Mouse (Mus musculus) neural tube, embryonic 13.5 days (tissue): ENCODE results near the gene 4922502D21Rik. TPM values are rescaled to one million over a fixed set of nuclear protein-coding genes. Genes with fewer than 3 reads are reported as not detected.

ENCODE experiments used
- ATAC-seq: fragments of 200-750 bp; cut with Nextera tagmentation; 2 replicates; pipeline ENCODE4 v1.8.0; 2017; ENCODE audit warnings: low read depth, mild to moderate bottlenecking, moderate TSS enrichment, moderate library complexity
- H3K27ac ChIP-seq: fragments of 300-500 bp; sonication (generic); replicated peaks from 2 replicates; pipeline ENCODE4 v1.5.1; 2015; ENCODE audit warnings: moderate library complexity, mild to moderate bottlenecking, inconsistent platforms
- H3K27me3 ChIP-seq: fragments of 300-500 bp; sonication (generic); 2 replicates; pipeline ENCODE4 v1.6.1; 2015; ENCODE audit warnings: mild to moderate bottlenecking, inconsistent platforms
- H3K36me3 ChIP-seq: fragments of 300-500 bp; sonication (generic); 2 replicates; pipeline ENCODE4 v1.6.1; 2015; ENCODE audit warnings: mild to moderate bottlenecking, inconsistent platforms
- H3K4me1 ChIP-seq: fragments of 300-500 bp; sonication (generic); replicated peaks from 2 replicates; pipeline ENCODE4 v1.6.1; 2015; ENCODE audit warnings: inconsistent platforms
- H3K4me2 ChIP-seq: fragments of 300-500 bp; sonication (generic); 2 replicates; pipeline ENCODE4 v1.6.1; 2015; ENCODE audit warnings: inconsistent platforms, mild to moderate bottlenecking, moderate library complexity
- H3K4me3 ChIP-seq: fragments of 300-500 bp; sonication (generic); 2 replicates; pipeline ENCODE4 v1.5.1; 2015; ENCODE audit warnings: mild to moderate bottlenecking, inconsistent platforms
- H3K9ac ChIP-seq: fragments of 300-500 bp; sonication (generic); 2 replicates; pipeline ENCODE4 v1.6.1; 2015; ENCODE audit warnings: moderate library complexity, mild to moderate bottlenecking, inconsistent platforms
- H3K9me3 ChIP-seq: fragments of 300-500 bp; sonication (generic); 2 replicates; pipeline ENCODE4 v1.6.1; 2016; ENCODE audit warnings: inconsistent platforms
- WGBS: fragments of 180-500 bp; shearing (Covaris S2); methylation state at CpG from one replicate; pipeline ENCODE4 v1.1.7; 2015; 5-methylcytosine and 5-hydroxymethylcytosine counted together
- polyA plus RNA-seq: library from polyadenylated mRNA; unstranded; fragments of >200 nt; fragmentation: Nextera tagmentation; extraction: Ambion mirVana; gene quantifications from 2 replicates; pipeline ENCODE4 v1.2.1, GENCODE M21; 2015

The 4922502D21Rik gene
- polyA plus RNA-seq = not detected in 2 replicates

- Histone ChIP-seq H3K4me3 (no peak within 1 kb of the TSS), H3K27ac (no peak within 1 kb of the TSS), H3K4me1 (0 out of 2 replicates have a peak, but pooled peaks cover 3% of the 10 kb centered on the region), H3K27me3 (no peaks in the 10 kb centered on the region), H3K9me3 (no peaks in the 10 kb centered on the region), H3K9ac (no peak within 1 kb of the TSS), H3K36me3 (no peaks in the 10 kb centered on the region), H3K4me2 (no peak within 1 kb of the TSS)
- ATAC-seq = no peak
- WGBS = 64% methylated on average over 11 of the region's 11 CpGs
Measured at GRCm38 (mm10) chr6:129331610-129332009, at the start of gene 4922502D21Rik. Gene 4922502D21Rik (minus strand): TSS chr6:129331796.

- H3K36me3 ChIP-seq = no peaks in the 10 kb centered on the region
- no peak overlapping the region for H3K4me2 ChIP-seq
- no peak for ATAC-seq
- no peak overlapping the region for H3K9ac ChIP-seq
- H3K27me3 ChIP-seq = no peaks in the 10 kb centered on the region
- WGBS = 65% methylated on average over 4 of the region's 4 CpGs
- H3K4me1 ChIP-seq = peaks cover 6% of the 10 kb centered on the region
- H3K9me3 ChIP-seq = 0 out of 2 replicates have a peak, but pooled peaks cover 6% of the 10 kb centered on the region
- no peak overlapping the region for H3K4me3 ChIP-seq
- no peak overlapping the region for H3K27ac ChIP-seq
Measured at GRCm38 (mm10) chr6:129380454-129380853, 48.9 kb upstream of the 4922502D21Rik start.

- Histone ChIP-seq H3K4me3 (no peak overlapping the region), H3K9ac (no peak overlapping the region), H3K27ac (no peak overlapping the region), H3K27me3 (no peaks in the 10 kb centered on the region), H3K9me3 (0 out of 2 replicates have a peak, but pooled peaks cover 6% of the 10 kb centered on the region), H3K4me1 (no peaks in the 10 kb centered on the region), H3K4me2 (no peak overlapping the region), H3K36me3 (no peaks in the 10 kb centered on the region)
- WGBS = 90% methylated on average over 2 of the region's 2 CpGs
- no peak for ATAC-seq
Measured at GRCm38 (mm10) chr6:129374937-129375471, 43.4 kb upstream of the 4922502D21Rik start.

DNA sequence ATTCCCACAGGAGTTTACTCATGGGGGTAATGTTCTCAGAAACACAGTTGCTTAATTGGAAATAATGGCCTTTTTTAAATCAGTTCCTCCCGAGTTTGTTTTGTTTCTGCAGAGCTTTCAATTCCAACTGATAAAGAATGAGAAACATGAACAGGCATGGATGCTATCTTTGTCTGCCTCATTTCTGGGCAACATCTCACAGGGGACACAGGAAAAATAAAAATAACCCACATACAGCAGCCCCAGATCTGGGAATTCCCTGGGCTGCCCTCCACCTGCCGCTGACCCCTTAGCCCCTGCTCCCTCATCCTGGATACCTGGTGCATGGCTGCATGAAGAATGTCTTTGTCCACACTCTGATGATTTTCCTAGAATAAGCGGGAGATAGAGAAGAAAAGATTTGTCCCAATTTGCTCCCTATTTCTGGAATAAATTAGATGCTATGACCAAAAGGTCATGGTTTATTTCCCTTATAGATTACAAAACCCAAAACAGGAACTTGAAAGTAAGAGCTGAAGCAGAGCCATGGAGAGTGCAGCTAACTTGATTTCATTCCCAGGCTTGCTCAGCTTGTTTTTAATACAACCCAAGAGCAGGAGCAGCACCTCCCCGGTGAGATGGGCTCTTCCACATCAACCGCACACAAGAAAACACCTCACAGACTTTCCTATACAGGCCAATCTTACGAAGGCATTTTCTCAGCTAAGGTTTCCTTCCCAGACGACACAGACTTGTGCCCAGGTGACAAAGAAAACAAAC is 38.0 kb upstream of the 4922502D21Rik start:
- Histone ChIP-seq H3K4me2 (no peak overlapping the region), H3K9me3 (no peaks in the 10 kb centered on the region), H3K9ac (no peak overlapping the region), H3K4me3 (no peak overlapping the region), H3K4me1 (no peaks in the 10 kb centered on the region), H3K27me3 (no peaks in the 10 kb centered on the region), H3K27ac (no peak overlapping the region), H3K36me3 (no peaks in the 10 kb centered on the region)
- WGBS = 74% methylated on average over 7 of the region's 7 CpGs
- ATAC-seq = no peak

GRCm38 (mm10) chr6:129365959-129366359 is 34.4 kb upstream of the 4922502D21Rik start:
- H3K4me2 ChIP-seq = no peak overlapping the region
- no peaks in the 10 kb centered on the region for H3K9me3 ChIP-seq
- H3K36me3 ChIP-seq = no peaks in the 10 kb centered on the region
- peak; percentile 67 for ATAC-seq
- no peak overlapping the region for H3K9ac ChIP-seq
- H3K27ac ChIP-seq = no peak overlapping the region
- no peak overlapping the region for H3K4me3 ChIP-seq
- H3K27me3 ChIP-seq = no peaks in the 10 kb centered on the region
- no peaks in the 10 kb centered on the region for H3K4me1 ChIP-seq
- 16% methylated on average over 6 of the region's 6 CpGs for WGBS

DNA sequence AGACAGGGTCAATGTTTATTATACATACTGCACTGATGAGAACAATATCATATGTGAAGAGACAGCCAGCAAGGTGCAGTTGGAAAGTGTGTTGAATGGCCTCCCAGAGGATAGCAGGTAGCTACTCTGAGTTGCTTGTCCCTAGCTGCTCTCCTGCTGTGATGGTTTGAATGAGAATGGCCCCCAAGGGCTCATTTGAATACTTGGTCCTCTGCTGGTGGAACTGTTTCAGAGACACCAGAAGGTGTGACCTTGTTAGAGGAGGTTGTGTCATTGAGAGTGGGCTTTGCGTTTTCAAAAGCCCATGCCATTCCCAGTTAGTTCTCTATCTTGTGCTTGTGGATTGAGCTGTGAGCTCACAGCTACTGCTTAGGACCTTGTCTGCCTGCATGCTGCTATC is 32.3 kb upstream of the 4922502D21Rik start:
- no peak for ATAC-seq
- H3K9ac ChIP-seq = no peak overlapping the region
- no peaks in the 10 kb centered on the region for H3K9me3 ChIP-seq
- WGBS = 18% methylated on average over 1 of the region's 1 CpGs
- no peaks in the 10 kb centered on the region for H3K27me3 ChIP-seq
- H3K4me2 ChIP-seq = no peak overlapping the region
- no peak overlapping the region for H3K4me3 ChIP-seq
- H3K4me1 ChIP-seq = no peaks in the 10 kb centered on the region
- H3K27ac ChIP-seq = no peak overlapping the region
- no peaks in the 10 kb centered on the region for H3K36me3 ChIP-seq

GRCm38 (mm10) chr6:129359515-129359914 is 27.9 kb upstream of the 4922502D21Rik start:
- 89% methylated on average over 2 of the region's 2 CpGs for WGBS

DNA sequence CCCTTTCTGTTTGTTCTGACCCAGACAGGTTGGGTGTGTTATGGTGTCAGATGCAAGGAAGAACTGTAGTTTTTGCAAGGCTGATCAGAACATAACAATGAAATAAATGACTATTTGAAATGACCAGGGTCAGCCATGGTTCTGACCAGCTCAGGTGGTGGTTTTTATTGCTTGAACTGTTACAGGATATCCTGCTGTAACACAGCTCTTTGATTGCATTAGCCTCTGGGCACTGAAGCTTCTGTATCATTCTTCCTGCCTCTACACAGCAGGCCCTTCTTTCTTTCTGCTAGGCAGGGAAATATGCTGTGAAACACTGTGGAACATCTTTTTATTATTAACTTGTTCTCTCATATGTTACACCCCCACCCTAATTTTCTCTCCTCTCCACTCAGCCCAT is 24.8 kb upstream of the 4922502D21Rik start:
- H3K9ac ChIP-seq = no peak overlapping the region
- ATAC-seq = no peak
- H3K4me1 ChIP-seq = no peaks in the 10 kb centered on the region
- H3K27ac ChIP-seq = no peak overlapping the region
- H3K27me3 ChIP-seq = no peaks in the 10 kb centered on the region
- H3K36me3 ChIP-seq = no peaks in the 10 kb centered on the region
- H3K9me3 ChIP-seq = no peaks in the 10 kb centered on the region
- no peak overlapping the region for H3K4me2 ChIP-seq
- no peak overlapping the region for H3K4me3 ChIP-seq

More at GRCm38 (mm10) chr6:129359515-129359914, 27.9 kb upstream of the 4922502D21Rik start:
- no peaks in the 10 kb centered on the region for H3K27me3 ChIP-seq
- no peak overlapping the region for H3K9ac ChIP-seq
- ATAC-seq = no peak
- H3K4me2 ChIP-seq = no peak overlapping the region
- H3K4me1 ChIP-seq = no peaks in the 10 kb centered on the region
- no peaks in the 10 kb centered on the region for H3K9me3 ChIP-seq
- no peak overlapping the region for H3K27ac ChIP-seq
- no peaks in the 10 kb centered on the region for H3K36me3 ChIP-seq
- no peak overlapping the region for H3K4me3 ChIP-seq

- Histone ChIP-seq H3K27me3 (no peaks in the 10 kb centered on the region), H3K9ac (no peak overlapping the region), H3K4me2 (no peak overlapping the region), H3K27ac (no peak overlapping the region), H3K36me3 (no peaks in the 10 kb centered on the region), H3K9me3 (no peaks in the 10 kb centered on the region), H3K4me1 (no peaks in the 10 kb centered on the region), H3K4me3 (no peak overlapping the region)
- ATAC-seq = no peak
- WGBS = 99% methylated on average over 2 of the region's 2 CpGs
Measured at GRCm38 (mm10) chr6:129355774-129356173, 24.2 kb upstream of the 4922502D21Rik start.

DNA sequence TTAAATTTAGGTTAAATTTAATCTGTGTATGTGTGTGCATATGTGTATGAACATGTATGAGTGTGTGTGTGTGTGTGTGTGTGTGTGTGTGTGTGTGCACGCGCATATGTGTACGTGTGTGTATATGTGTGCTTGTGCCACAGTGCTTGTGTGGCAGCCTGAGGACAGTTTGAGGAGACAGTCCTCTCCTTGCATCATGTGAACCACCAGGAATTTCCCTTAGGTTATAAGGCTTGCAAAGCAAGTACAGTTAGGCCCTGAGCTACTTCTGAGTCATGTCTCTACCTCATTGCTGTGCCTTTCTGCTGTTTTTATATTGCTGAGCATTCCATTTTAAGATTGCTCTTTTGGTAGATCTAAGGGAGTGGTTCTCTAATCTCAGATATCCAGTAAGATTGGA is 19.5 kb upstream of the 4922502D21Rik start:
- H3K4me2 ChIP-seq = no peak overlapping the region
- no peak overlapping the region for H3K4me3 ChIP-seq
- H3K9ac ChIP-seq = no peak overlapping the region
- no peak for ATAC-seq
- no peak overlapping the region for H3K27ac ChIP-seq
- 87% methylated on average over 3 of the region's 3 CpGs for WGBS
- H3K4me1 ChIP-seq = no peaks in the 10 kb centered on the region
- H3K9me3 ChIP-seq = no peaks in the 10 kb centered on the region
- H3K36me3 ChIP-seq = no peaks in the 10 kb centered on the region
- no peaks in the 10 kb centered on the region for H3K27me3 ChIP-seq

- no peak overlapping the region for H3K9ac ChIP-seq
Measured at GRCm38 (mm10) chr6:129349524-129350352, 18.1 kb upstream of the 4922502D21Rik start.

GRCm38 (mm10) chr6:129344408-129344807 is 12.8 kb upstream of the 4922502D21Rik start:
- no peaks in the 10 kb centered on the region for H3K27me3 ChIP-seq
- H3K27ac ChIP-seq = no peak overlapping the region
- no peaks in the 10 kb centered on the region for H3K4me1 ChIP-seq
- WGBS = 79% methylated on average over 3 of the region's 3 CpGs
- no peak for ATAC-seq
- no peak overlapping the region for H3K9ac ChIP-seq
- no peaks in the 10 kb centered on the region for H3K36me3 ChIP-seq
- no peak overlapping the region for H3K4me3 ChIP-seq
- no peak overlapping the region for H3K4me2 ChIP-seq
- H3K9me3 ChIP-seq = no peaks in the 10 kb centered on the region

More at GRCm38 (mm10) chr6:129349524-129350352, 18.1 kb upstream of the 4922502D21Rik start:
- Histone ChIP-seq H3K4me2 (no peak overlapping the region), H3K9me3 (no peaks in the 10 kb centered on the region), H3K27ac (no peak overlapping the region), H3K36me3 (no peaks in the 10 kb centered on the region), H3K27me3 (no peaks in the 10 kb centered on the region), H3K4me1 (no peaks in the 10 kb centered on the region), H3K4me3 (no peak overlapping the region)
- WGBS = 60% methylated on average over 4 of the region's 4 CpGs
- no peak for ATAC-seq
